Mouse (Mus musculus) gastrocnemius, adult 8-10 months (tissue): Measurements from ENCODE around the gene Fndc3a. TPM values are rescaled to one million over a fixed set of nuclear protein-coding genes. Genes with fewer than 3 reads are reported as not detected.

Source experiments
- DNase-seq, 2 experiments: peaks; one replicate each; pipeline ENCODE4 v3.0.0; 2022; ENCODE audit warnings: low spot score in 2 of 2
- total RNA-seq, 4 experiments: library from RNA; stranded (reverse); gene quantifications; 2 replicates each; pipeline ENCODE4 v1.2.4; 2022

The Fndc3a gene
- total RNA-seq, 4 experiments from 2014 or later: 3.8 to 5.7 (median 4.6) TPM

- no peak for DNase-seq
Observed at GRCm38 (mm10) chr14:72536392-72537017, 173.3 kb downstream of the Fndc3a start.

GRCm38 (mm10) chr14:72533862-72534261 is 175.9 kb downstream of the Fndc3a start:
- DNase-seq: no peak

GRCm38 (mm10) chr14:72532028-72532917 is 177.5 kb downstream of the Fndc3a start:
- DNase-seq: no peak

DNA sequence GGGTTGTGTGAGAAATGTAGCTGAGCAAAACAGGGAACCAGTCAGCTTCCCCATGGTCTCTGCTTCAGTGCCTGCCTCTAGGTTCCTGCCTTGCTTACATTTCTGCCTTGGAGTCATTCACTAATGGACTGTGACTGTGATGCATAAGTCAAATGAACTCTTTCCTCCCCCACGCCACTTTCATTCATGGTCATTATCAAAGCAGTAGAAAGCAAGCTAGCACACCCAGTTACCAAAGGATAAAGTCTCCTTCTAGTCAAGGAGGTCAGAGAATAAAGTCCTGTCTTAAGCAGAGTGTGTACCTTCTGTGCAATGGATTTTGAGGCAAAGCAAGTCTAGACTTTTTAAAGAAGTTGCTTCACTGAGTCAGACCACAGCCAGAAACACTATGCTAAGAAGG is 182.7 kb downstream of the Fndc3a start:
- DNase-seq: no peak

- DNase-seq: no peak
Observed at GRCm38 (mm10) chr14:72519561-72519960, 190.2 kb downstream of the Fndc3a start.

GRCm38 (mm10) chr14:72518786-72519185 is 191.0 kb downstream of the Fndc3a start:
- DNase-seq: no peak

DNA sequence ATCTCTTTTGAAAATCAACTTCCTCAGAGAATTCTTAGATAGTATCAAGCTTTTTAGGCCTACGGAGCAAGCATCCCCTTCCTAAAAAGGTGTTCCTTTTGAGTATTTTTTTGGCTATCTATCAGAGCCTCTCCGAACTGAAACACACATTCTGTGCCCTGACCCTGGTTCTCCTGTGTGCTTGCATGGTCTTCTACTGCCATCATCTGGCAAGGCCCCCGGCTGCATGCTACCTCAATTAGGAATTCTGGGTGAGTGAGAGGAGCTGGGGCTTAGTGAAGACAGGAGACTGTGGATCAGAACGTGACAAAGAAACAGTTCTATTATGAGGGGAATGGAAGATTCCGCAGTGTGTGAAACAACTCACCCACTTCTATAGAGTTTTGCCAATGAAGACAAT is 193.4 kb downstream of the Fndc3a start:
- DNase-seq: no peak

- DNase-seq: no peak
Observed at GRCm38 (mm10) chr14:72506723-72507420, 202.9 kb downstream of the Fndc3a start.

DNA sequence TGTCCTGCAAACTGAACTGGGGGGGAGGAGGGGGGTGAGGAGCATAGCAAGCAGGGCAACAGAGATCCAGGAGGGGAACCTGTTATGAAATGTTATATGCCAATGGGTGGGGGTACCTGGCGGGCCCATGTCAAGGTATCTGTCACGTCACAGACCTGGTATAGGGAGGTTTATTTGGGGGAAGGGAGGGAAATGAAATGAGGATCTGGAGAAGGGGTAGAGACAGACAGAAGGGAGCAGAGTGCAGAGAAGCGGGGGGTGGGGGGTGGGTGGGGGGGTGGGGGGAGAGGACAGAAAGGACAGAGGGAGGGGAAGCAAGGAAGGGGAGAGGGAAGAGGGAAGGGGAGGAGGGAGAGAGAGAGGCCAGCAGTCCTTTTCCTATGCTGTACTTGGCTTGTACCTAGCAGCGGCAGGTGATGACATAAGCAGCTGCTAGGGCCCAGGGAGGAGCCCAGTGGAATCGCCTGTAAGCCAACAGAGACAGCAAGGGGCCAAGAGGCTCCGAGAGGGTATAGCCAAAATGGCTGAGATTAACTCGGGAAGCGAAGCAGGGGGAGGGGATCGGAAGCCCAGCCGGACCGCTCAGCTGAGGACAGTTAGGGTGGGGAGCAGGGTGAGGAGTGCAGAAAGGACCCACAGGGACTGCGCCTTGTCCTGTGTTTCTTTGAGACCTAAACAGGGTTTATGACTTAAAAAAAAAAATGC is 203.6 kb downstream of the Fndc3a start:
- no peak for DNase-seq

DNA sequence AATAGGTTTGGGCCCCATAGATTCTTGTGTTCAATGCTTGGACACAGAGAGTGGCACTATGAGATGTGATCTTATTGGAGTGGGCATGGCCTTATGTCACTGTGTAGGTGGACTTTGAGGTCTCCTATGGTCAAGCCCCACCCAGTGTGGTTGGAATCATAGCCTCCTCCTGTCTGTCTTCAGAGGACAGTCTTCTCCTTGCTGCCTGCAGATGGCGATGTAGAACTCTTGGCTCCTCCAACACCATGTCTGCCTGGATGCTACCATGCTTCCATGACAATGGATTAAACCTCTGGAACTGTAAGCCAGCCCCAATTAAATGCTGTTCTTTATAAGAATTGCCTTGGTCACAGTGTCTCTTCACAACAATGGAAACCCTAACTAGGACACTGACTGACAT is 204.8 kb downstream of the Fndc3a start:
- no peak for DNase-seq

- no peak for DNase-seq
Observed at GRCm38 (mm10) chr14:72503241-72503640, 206.6 kb downstream of the Fndc3a start.

DNA sequence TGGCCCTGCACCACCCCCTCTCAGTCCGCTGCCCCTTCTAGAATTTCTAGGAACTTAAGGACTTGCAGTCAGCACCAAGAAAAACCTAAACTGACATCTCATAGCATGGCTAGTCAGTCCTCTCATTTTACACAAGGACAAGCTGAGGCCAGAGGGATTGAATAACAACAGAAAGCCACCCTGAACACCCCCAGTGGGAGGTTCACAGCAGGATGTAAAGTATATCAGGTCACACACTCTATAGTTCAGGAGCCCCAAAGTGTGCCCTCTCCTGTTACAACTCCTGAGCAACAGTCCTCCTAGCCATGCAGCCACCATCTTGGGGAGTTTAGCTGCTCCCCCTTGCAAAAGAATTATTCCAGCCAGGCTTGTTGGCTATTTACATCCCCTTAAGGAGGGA is 216.0 kb downstream of the Fndc3a start:
- no peak for DNase-seq

GRCm38 (mm10) chr14:72491738-72492137 is 218.1 kb downstream of the Fndc3a start, which contains the start of gene Gm9195:
Gene Gm9195, minus strand, starts transcription at chr14:72491838.
- DNase-seq: no peak

DNA sequence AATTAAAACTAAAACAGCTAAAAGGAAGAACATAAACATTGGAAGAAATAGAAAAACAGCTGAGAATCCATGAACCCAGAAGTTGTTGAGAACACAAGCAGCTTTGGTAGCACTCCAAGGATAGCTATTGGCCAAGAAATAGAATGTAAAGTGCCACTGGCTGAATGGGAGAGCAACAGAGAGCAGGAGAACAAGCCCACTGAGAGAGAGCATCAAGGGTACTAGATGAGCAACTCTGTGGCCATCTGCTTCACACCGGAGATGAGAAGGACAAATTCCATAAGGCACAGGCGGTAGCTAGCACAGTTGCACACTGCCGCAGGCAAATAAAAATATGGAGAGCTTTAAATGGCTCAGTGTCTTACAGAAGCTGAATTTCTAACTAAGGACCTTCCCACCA is 219.4 kb downstream of the Fndc3a start:
- DNase-seq: no peak

Other genes with a start within 250 kb of the Fndc3a start
- not detected for gene Gm9195, start 218.2 kb downstream of the Fndc3a start, total RNA-seq